ENCODE assay signal across 10 mouse cellular contexts in the genomic region with DNA sequence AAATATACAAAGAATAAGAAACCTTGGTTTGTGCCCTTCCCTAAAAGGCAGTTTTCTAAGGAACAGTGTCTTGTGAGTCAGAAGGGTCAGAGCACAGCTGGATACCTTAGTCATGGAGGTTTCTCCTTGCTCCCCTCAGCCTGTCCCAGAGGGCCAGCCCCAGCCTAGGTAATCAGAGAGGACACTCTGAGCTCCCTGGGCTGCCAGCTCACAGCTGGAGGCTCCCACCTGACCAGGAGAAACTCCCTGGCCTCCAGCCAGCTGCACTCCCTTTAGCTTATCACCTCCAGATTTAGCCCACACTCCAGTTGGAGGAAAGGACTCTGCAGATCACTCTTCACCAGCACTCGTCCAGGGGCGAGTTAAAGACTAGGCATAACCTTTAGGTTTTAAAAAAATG. TPM values are rescaled to one million over a fixed set of nuclear protein-coding genes. Genes with fewer than 3 reads are reported as not detected.
DNase-seq lines count a peak whose midpoint lies in the region; ATAC-seq and TF ChIP-seq lines count a peak whose summit lies in the region.
"Had no signal": no experiment of that assay in that cellular context is flagged by ENCODE, and none has a peak within 500 bp of the region (broad histone marks: within the 10 kb centered on the region; RNA-seq: fewer than 3 reads in every experiment).

No protein-coding gene starts in this region.

- no peaks in the 10 kb centered on the region for H3K27me3 ChIP-seq in CH12.LX (replicated peaks)
- no peaks in the 10 kb centered on the region for H3K27me3 ChIP-seq in liver, embryonic 11.5 days (replicated peaks; ENCODE audit: control insufficient read depth, insufficient read depth, low read length)

- TF ChIP-seq EP300 in CH12.LX (IDR thresholded peaks at IDR 0.05; ENCODE audit: low read length): peak; percentile 48; the same call in 1 of the 2 replicates

- peaks cover 27 to 89% of the 10 kb centered on the region in 2 experiments for H3K4me1 ChIP-seq in CH12.LX (ENCODE audit: control insufficient read depth in 1 of 2, insufficient read depth in 2 of 2)
- H3K4me1 ChIP-seq in liver, embryonic 11.5 days (replicated peaks; ENCODE audit: control insufficient read depth, insufficient read depth, low read length): 0 out of 2 replicates have a peak, but pooled peaks cover 2% of the 10 kb centered on the region

- DNase-seq in CH12.LX (ENCODE audit: extremely low read depth) (peak; percentile 35), NIH3T3 (ENCODE audit: low read depth) (peak; percentile 72)
- peak; percentile 64 to 65 for DNase-seq in gastrocnemius, postnatal 36 days
- peak; percentile 40 for DNase-seq in lung, postnatal 10 days
- DNase-seq in layer of hippocampus, postnatal 36 days: no peak
- no peak for DNase-seq in liver, embryonic 11.5 days (ENCODE audit: low spot score)
- DNase-seq in spleen, postnatal 10 days (ENCODE audit: low spot score in 2 of 2): no peak
- DNase-seq in frontal cortex, postnatal 14 days (ENCODE audit: low spot score in 2 of 2): no peak

- H3K79me2 ChIP-seq in CH12.LX (replicated peaks; ENCODE audit: control insufficient read depth, extremely low read depth, insufficient read depth, poor library complexity, severe bottlenecking): no peaks in the 10 kb centered on the region

- H3K9me3 ChIP-seq in CH12.LX (replicated peaks; ENCODE audit: low read length): no peaks in the 10 kb centered on the region
- no peaks in the 10 kb centered on the region for H3K9me3 ChIP-seq in liver, embryonic 11.5 days (ENCODE audit: control insufficient read depth, low read length)
- H3K9me3 ChIP-seq: limb, embryonic 10.5 days had no signal

- no peak overlapping the region for H3K4me3 ChIP-seq in CH12.LX (replicated peaks in 1 of 3; ENCODE audit: low read depth in 2 of 3, low read length in 2 of 3, poor library complexity in 1 of 3)
- no peak overlapping the region for H3K4me3 ChIP-seq in liver, embryonic 11.5 days (ENCODE audit: low read depth, low read length)
- H3K4me3 ChIP-seq: limb, embryonic 10.5 days had no signal

- no peak for ATAC-seq in liver, embryonic 11.5 days (replicated peaks; ENCODE audit: low FRiP score)
- ATAC-seq: forebrain, embryonic 16.5 days had no signal

- H3K36me3 ChIP-seq in CH12.LX (replicated peaks in 1 of 2; ENCODE audit: control insufficient read depth in 1 of 2, insufficient read depth in 1 of 2, low read length in 1 of 2): peaks cover 0 to 9% of the 10 kb centered on the region in 2 experiments
- H3K36me3 ChIP-seq in liver, embryonic 11.5 days (ENCODE audit: control insufficient read depth, insufficient read depth, low read length): no peaks in the 10 kb centered on the region
- H3K36me3 ChIP-seq: limb, embryonic 10.5 days had no signal

- dilution Hi-C loops in CH12.LX (cut with MboI; ENCODE audit: extremely low pct_ligation_motif_present, extremely low pct_unique_long_range_greater_than_20kb, low sequenced_read_pairs): no loop called here

- intact Hi-C loops in gastrocnemius, postnatal 36 days (cut with DNase I): no loop called here

- WGBS in liver, embryonic 11.5 days: 31% methylated on average over 2 of the region's 2 CpGs

- TF ChIP-seq RAD21 in CH12.LX (IDR thresholded peaks at IDR 0.05; ENCODE audit: low read depth, low read length): no peak

- no peak for TF ChIP-seq POLR2A in CH12.LX (IDR thresholded peaks at IDR 0.05; ENCODE audit: low read depth, low read length)

- no peak overlapping the region for H3K9ac ChIP-seq in CH12.LX (ENCODE audit: insufficient read depth, low read depth)
- H3K9ac ChIP-seq in liver, embryonic 11.5 days (ENCODE audit: low read depth, low read length): no peak overlapping the region

- in situ Hi-C loops in CH12.LX (cut with MboI; ENCODE audit: low pct_ligation_motif_present, low pct_unique_long_range_greater_than_20kb, low sequenced_read_pairs): no loop called here

- no peak overlapping the region for H3K27ac ChIP-seq in CH12.LX (ENCODE audit: insufficient read depth, low read depth)
- H3K27ac ChIP-seq in liver, embryonic 11.5 days (ENCODE audit: low read depth, low read length): no peak overlapping the region
- H3K27ac ChIP-seq: limb, embryonic 10.5 days had no signal

- TF ChIP-seq CTCF in CH12.LX (conservative IDR thresholded peaks at IDR 0.05 in 1 of 2, IDR thresholded peaks at IDR 0.05 in 1 of 2; ENCODE audit: low read depth in 2 of 2, low read length in 2 of 2): no peak

- no peak overlapping the region for H3K4me2 ChIP-seq in CH12.LX (ENCODE audit: insufficient read depth, low read depth, poor library complexity, severe bottlenecking)
- no peak overlapping the region for H3K4me2 ChIP-seq in liver, embryonic 11.5 days

TF ChIP-seq in CH12.LX, 34 proteins besides CTCF, POLR2A, EP300 and RAD21:
- no peak for TF ChIP-seq CHD1 (IDR thresholded peaks at IDR 0.05; ENCODE audit: low read depth, low read length)
- no peak for TF ChIP-seq E2F4 (IDR thresholded peaks at IDR 0.05; ENCODE audit: insufficient replicate concordance, low read depth, low read length)
- peak; percentile 77 for TF ChIP-seq ETS1 (conservative IDR thresholded peaks at IDR 0.05; ENCODE audit: low read depth, low read length)
- TF ChIP-seq BHLHE40 (IDR thresholded peaks at IDR 0.05; ENCODE audit: low read depth, low read length): peak; percentile 33; the same call in 1 of the 2 replicates
- no peak for TF ChIP-seq UBTF (IDR thresholded peaks at IDR 0.05; ENCODE audit: low read depth, low read length)
- TF ChIP-seq TCF12 (IDR thresholded peaks at IDR 0.05; ENCODE audit: low read depth, low read length): peak; percentile 13; the same call in 1 of the 2 replicates
- TF ChIP-seq CHD2 (IDR thresholded peaks at IDR 0.05; ENCODE audit: low read length): no peak
- TF ChIP-seq MAX (IDR thresholded peaks at IDR 0.05; ENCODE audit: low read length): no peak
- TF ChIP-seq MEF2A (IDR thresholded peaks at IDR 0.05; ENCODE audit: borderline replicate concordance, low read depth, low read length): peak; percentile 22; the same call in 1 of the 2 replicates
- no peak for TF ChIP-seq IRF4 (IDR thresholded peaks at IDR 0.05; ENCODE audit: low read depth, low read length)
- TF ChIP-seq SMC3 (IDR thresholded peaks at IDR 0.05; ENCODE audit: low read depth, low read length): no peak
- no peak for TF ChIP-seq USF2 (conservative IDR thresholded peaks at IDR 0.05; ENCODE audit: low read depth, low read length)
- no peak for TF ChIP-seq RCOR1 (conservative IDR thresholded peaks at IDR 0.05; ENCODE audit: low read depth, low read length)

RNA-seq across cellular contexts. Expression of gene Bhlhe41, which starts 14.6 kb away (rescaled TPM):
- 12.6 and 19.1 TPM in 2 replicates for total RNA-seq in CH12.LX (2012; rRNA removed)
- total RNA-seq in CH12.LX (2014; rRNA removed): 11.9 and 12.5 TPM in 2 replicates
- polyA plus RNA-seq in CH12.LX (2012; ENCODE audit: insufficient read length, low read depth): 105 and 110 TPM in 2 replicates
- total RNA-seq in gastrocnemius, postnatal 36 days (2021): 10 to 100 TPM; 52.8 to 55.3 TPM
- 10 to 100 TPM; 33.4 to 39.0 TPM for total RNA-seq in layer of hippocampus, postnatal 36 days (2021)
- 0.34 and 0.45 TPM in 2 replicates for polyA plus RNA-seq in liver, embryonic 11.5 days (2014; fragmentation: Nextera tagmentation; extraction: Ambion mirVana)

Comparison
In these comparisons a context has a peak if more than half of its experiments do, and no peak if none do; other contexts are left out.
1. DNase-seq: peak in CH12.LX (single experiment), NIH3T3 (single experiment), gastrocnemius, postnatal 36 days (2 of 2) and lung, postnatal 10 days (single experiment); none in layer of hippocampus, postnatal 36 days (0 of 2), liver, embryonic 11.5 days (single experiment), spleen, postnatal 10 days (0 of 2) and frontal cortex, postnatal 14 days (0 of 2).